Mouse (Mus musculus): ENCODE results near the gene Ptbp1. TPM values are rescaled to one million over a fixed set of nuclear protein-coding genes. Genes with fewer than 3 reads are reported as not detected.

The Ptbp1 gene
- 41.0 and 46.2 TPM in 2 replicates for polyA plus RNA-seq (2015; fragmentation: Nextera tagmentation; extraction: Ambion mirVana)

DNA sequence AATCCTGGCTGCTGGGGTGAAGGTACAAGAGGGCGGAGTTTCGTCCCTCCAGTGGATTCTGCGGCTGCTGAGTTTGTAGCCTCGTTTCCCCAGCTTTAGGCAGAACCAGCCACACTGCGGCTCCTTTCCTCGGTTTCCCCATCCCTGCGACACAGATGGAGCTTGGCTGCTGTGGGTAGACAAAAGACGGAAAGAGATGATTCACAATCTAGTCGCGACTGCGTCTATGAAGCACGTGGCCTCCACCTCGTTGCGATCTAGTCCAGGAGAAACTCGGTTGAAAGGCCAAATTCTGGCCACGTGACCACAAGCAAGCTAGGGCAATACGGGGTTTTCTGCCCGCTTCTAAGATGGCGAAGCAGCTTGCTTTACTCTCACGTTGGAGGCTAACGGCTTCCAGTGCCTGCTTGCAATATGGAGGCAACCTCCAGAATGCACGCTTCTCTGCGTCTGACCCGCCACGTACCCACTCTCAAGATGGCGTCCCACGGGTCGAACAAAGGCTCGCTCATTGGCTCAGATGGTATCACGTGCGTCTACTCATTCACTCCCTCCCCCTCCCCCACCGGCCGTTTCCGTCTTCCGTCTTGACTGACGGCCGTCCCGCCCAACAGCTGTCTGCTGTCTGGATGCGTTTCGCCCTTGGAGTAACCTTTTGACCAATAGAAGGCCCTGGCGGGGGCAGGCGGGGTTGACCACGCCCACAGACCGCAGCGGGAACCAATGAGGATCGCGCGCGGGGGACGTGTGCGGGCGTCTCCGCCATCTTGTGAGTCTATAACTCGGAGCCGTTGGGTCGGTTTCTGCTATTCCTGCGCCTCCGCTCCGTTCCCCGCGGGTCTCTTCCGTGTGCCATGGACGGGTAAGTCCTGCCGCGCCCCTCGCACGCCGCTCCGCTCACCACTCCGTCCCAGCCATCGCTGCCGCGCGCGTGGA lies at the start of gene Ptbp1:
Gene Ptbp1, plus strand, starts transcription at position 568 of the 936 bp plus-strand sequence.

DNA sequence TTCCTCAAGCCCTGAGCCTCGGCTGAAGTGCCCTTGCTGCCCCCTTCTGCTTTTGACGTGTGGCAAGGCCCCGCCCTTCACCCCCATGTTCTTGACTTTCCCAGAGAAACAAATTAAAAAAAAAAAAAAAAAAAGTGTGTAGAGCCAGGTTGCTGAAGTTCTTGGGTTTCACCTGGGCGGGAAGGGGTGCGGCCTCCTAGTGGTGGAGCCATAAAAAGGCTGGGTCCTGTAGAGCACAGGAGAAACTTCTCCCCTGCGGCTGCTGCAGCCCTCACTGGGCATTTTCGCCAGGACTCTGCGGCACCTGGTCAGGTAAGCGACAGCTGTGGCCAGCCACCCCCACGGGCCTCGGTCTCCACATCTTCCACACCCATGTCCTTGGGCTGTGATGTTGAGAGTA lies 33.4 kb upstream of the Ptbp1 start, which contains the start of gene Misp:
Gene Misp, plus strand, starts transcription at position 208 of the 400 bp plus-strand sequence.

GRCm38 (mm10) chr10:79874290-79874862 lies 20.1 kb downstream of the Ptbp1 start, which contains the start of the genes Prtn3 and Plppr3:
Gene Prtn3, plus strand, starts transcription at chr10:79874476.
Gene Plppr3, minus strand, starts transcription at chr10:79874634.

GRCm38 (mm10) chr10:79886054-79886453 lies 31.8 kb downstream of the Ptbp1 start, which contains the start of gene Elane:
Gene Elane, plus strand, starts transcription at chr10:79886247.

DNA sequence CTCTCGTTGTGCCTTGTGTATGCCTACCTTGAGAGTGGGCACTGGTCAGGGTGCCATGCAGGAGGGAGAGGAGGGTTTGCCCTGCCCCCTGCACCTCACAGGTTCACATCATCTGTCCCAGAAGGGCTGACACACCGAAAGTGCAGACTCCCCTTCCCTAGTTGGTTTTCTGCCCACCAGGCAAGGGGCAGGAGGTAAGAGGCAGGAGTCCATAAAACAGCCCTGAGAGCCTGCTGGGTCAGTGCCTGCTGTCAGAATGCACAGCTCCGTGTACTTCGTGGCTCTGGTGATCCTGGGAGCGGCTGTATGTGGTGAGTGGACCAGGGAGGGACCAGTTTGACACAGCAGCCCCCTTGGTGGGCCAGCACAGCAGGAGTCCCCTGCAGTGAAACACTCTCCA lies 36.4 kb downstream of the Ptbp1 start, which contains the start of gene Cfd:
Gene Cfd, plus strand, starts transcription at position 184 of the 400 bp plus-strand sequence.

GRCm38 (mm10) chr10:79908167-79909091 lies 54.2 kb downstream of the Ptbp1 start, which contains the start of gene Med16:
Gene Med16, minus strand, starts transcription at chr10:79908923.

DNA sequence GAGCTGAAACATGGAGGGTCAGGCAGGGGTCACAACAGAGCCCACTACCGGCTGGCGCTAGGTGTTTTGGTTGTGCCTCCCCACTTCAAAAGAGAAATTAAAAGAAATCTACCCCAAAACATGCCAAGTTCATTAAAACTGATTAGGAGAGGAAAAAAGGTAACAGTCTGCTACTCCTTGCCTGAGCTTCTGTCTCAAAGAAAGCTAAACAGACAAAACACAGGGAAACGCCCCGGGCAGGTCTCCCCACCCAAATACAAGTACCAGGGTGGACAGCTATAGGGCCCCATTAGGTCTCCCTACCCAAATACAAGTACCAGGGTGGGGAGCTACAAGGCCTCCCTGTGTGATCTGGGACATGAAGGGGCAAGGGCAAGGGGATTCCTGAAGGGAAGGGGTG lies 56.3 kb downstream of the Ptbp1 start, which contains the start of gene Gm26602:
Gene Gm26602, plus strand, starts transcription at position 301 of the 400 bp plus-strand sequence.

Small RNA genes within 50 kb of the gene (microRNA-seq; reads per million reads assigned to microRNA genes)
- gene Mir6910: not detected

Other genes starting within 250 kb of the Ptbp1 start
- gene C2cd4c, start 240.4 kb upstream of the Ptbp1 start, polyA plus RNA-seq (2015; fragmentation: Nextera tagmentation; extraction: Ambion mirVana): 1.1 TPM in 2 replicates
- gene Shc2, start 216.5 kb upstream of the Ptbp1 start, polyA plus RNA-seq (2015; fragmentation: Nextera tagmentation; extraction: Ambion mirVana): 23.9 and 24.3 TPM in 2 replicates
- gene Odf3l2, start 208.7 kb upstream of the Ptbp1 start, polyA plus RNA-seq (2015; fragmentation: Nextera tagmentation; extraction: Ambion mirVana): 0.24 and 0.61 TPM in 2 replicates
- 0.57 and 0.93 TPM in 2 replicates for gene Madcam1, start 189.9 kb upstream of the Ptbp1 start, polyA plus RNA-seq (2015; fragmentation: Nextera tagmentation; extraction: Ambion mirVana)
- gene Tpgs1, start 185.1 kb upstream of the Ptbp1 start, polyA plus RNA-seq (2015; fragmentation: Nextera tagmentation; extraction: Ambion mirVana): 142 and 148 TPM in 2 replicates
- 68.6 and 75.3 TPM in 2 replicates for gene Cdc34, start 172.2 kb upstream of the Ptbp1 start, polyA plus RNA-seq (2015; fragmentation: Nextera tagmentation; extraction: Ambion mirVana)
- gene Gzmm, start 165.4 kb upstream of the Ptbp1 start, polyA plus RNA-seq (2015; fragmentation: Nextera tagmentation; extraction: Ambion mirVana): 0.83 and 1.1 TPM in 2 replicates
- gene Bsg, start 149.9 kb upstream of the Ptbp1 start, polyA plus RNA-seq (2015; fragmentation: Nextera tagmentation; extraction: Ambion mirVana): 1,217 and 1,238 TPM in 2 replicates
- 10.7 and 16.5 TPM in 2 replicates for gene Hcn2, start 137.8 kb upstream of the Ptbp1 start, polyA plus RNA-seq (2015; fragmentation: Nextera tagmentation; extraction: Ambion mirVana)
- 33.3 and 33.7 TPM in 2 replicates for gene Polrmt, start 107.8 kb upstream of the Ptbp1 start, polyA plus RNA-seq (2015; fragmentation: Nextera tagmentation; extraction: Ambion mirVana)
- 4.8 and 5.8 TPM in 2 replicates for gene Fgf22, start 99.4 kb upstream of the Ptbp1 start, polyA plus RNA-seq (2015; fragmentation: Nextera tagmentation; extraction: Ambion mirVana)
- 115 and 119 TPM in 2 replicates for gene Rnf126, start 87.5 kb upstream of the Ptbp1 start, polyA plus RNA-seq (2015; fragmentation: Nextera tagmentation; extraction: Ambion mirVana)
- gene Fstl3, start 77.2 kb upstream of the Ptbp1 start, polyA plus RNA-seq (2015; fragmentation: Nextera tagmentation; extraction: Ambion mirVana): 3.2 and 4.4 TPM in 2 replicates
- gene Prss57, start 63.5 kb upstream of the Ptbp1 start, polyA plus RNA-seq (2015; fragmentation: Nextera tagmentation; extraction: Ambion mirVana): 0.12 TPM in 1 of 2 replicates, not detected in the other
- 202 and 243 TPM in 2 replicates for gene Palm, start 60.9 kb upstream of the Ptbp1 start, polyA plus RNA-seq (2015; fragmentation: Nextera tagmentation; extraction: Ambion mirVana)
- gene Misp, start 33.4 kb upstream of the Ptbp1 start, polyA plus RNA-seq (2015; fragmentation: Nextera tagmentation; extraction: Ambion mirVana): 0.36 and 0.45 TPM in 2 replicates
- gene Prtn3, start 20.0 kb downstream of the Ptbp1 start, polyA plus RNA-seq (2015; fragmentation: Nextera tagmentation; extraction: Ambion mirVana): 10.9 and 11.4 TPM in 2 replicates
- gene Plppr3, start 20.2 kb downstream of the Ptbp1 start, polyA plus RNA-seq (2015; fragmentation: Nextera tagmentation; extraction: Ambion mirVana): 253 and 298 TPM in 2 replicates
- gene Elane, start 31.8 kb downstream of the Ptbp1 start, polyA plus RNA-seq (2015; fragmentation: Nextera tagmentation; extraction: Ambion mirVana): not detected in 2 replicates
- gene Cfd, start 36.4 kb downstream of the Ptbp1 start, polyA plus RNA-seq (2015; fragmentation: Nextera tagmentation; extraction: Ambion mirVana): 0.37 TPM in 1 of 2 replicates, not detected in the other
- gene Med16, start 54.5 kb downstream of the Ptbp1 start, polyA plus RNA-seq (2015; fragmentation: Nextera tagmentation; extraction: Ambion mirVana): 38.0 and 41.7 TPM in 2 replicates
- gene Gm26602, start 56.4 kb downstream of the Ptbp1 start, polyA plus RNA-seq (2015; fragmentation: Nextera tagmentation; extraction: Ambion mirVana): 32.0 TPM in 1 of 2 replicates, not detected in the other
- gene Kiss1r, start 62.5 kb downstream of the Ptbp1 start, polyA plus RNA-seq (2015; fragmentation: Nextera tagmentation; extraction: Ambion mirVana): 3.6 and 3.7 TPM in 2 replicates
- gene R3hdm4, start 66.8 kb downstream of the Ptbp1 start, polyA plus RNA-seq (2015; fragmentation: Nextera tagmentation; extraction: Ambion mirVana): 268 and 306 TPM in 2 replicates
- 1.7 and 3.0 TPM in 2 replicates for gene Arid3a, start 72.6 kb downstream of the Ptbp1 start, polyA plus RNA-seq (2015; fragmentation: Nextera tagmentation; extraction: Ambion mirVana)
- 108 and 110 TPM in 2 replicates for gene Wdr18, start 105.7 kb downstream of the Ptbp1 start, polyA plus RNA-seq (2015; fragmentation: Nextera tagmentation; extraction: Ambion mirVana)
- 0.24 and 0.35 TPM in 2 replicates for gene Grin3b, start 116.3 kb downstream of the Ptbp1 start, polyA plus RNA-seq (2015; fragmentation: Nextera tagmentation; extraction: Ambion mirVana)
- 33.5 and 35.6 TPM in 2 replicates for gene Tmem259, start 129.9 kb downstream of the Ptbp1 start, polyA plus RNA-seq (2015; fragmentation: Nextera tagmentation; extraction: Ambion mirVana)
- gene Cnn2, start 134.2 kb downstream of the Ptbp1 start, polyA plus RNA-seq (2015; fragmentation: Nextera tagmentation; extraction: Ambion mirVana): 19.9 and 20.5 TPM in 2 replicates
- 2.6 TPM in 2 replicates for gene Abca7, start 142.1 kb downstream of the Ptbp1 start, polyA plus RNA-seq (2015; fragmentation: Nextera tagmentation; extraction: Ambion mirVana)
- gene Arhgap45, start 162.2 kb downstream of the Ptbp1 start, polyA plus RNA-seq (2015; fragmentation: Nextera tagmentation; extraction: Ambion mirVana): 1.9 TPM in 2 replicates
- 138 and 143 TPM in 2 replicates for gene Polr2e, start 185.4 kb downstream of the Ptbp1 start, polyA plus RNA-seq (2015; fragmentation: Nextera tagmentation; extraction: Ambion mirVana)
- 738 and 765 TPM in 2 replicates for gene Gpx4, start 192.7 kb downstream of the Ptbp1 start, polyA plus RNA-seq (2015; fragmentation: Nextera tagmentation; extraction: Ambion mirVana)

Measured in neural tube, postnatal 0 days (tissue).